Mouse (Mus musculus): ENCODE measurements around the gene Trpm2. TPM values are rescaled to one million over a fixed set of nuclear protein-coding genes. Genes with fewer than 3 reads are reported as not detected.

Gene Trpm2
- polyA plus RNA-seq, 1 experiment from 2014 or later = 1.1 TPM

Other genes starting within 250 kb of the Trpm2 start
- gene Krtap12-1, start 250.0 kb downstream of the Trpm2 start, polyA plus RNA-seq (2015; fragmentation: Nextera tagmentation; extraction: Ambion mirVana) = not detected in 2 replicates
- not detected in 2 replicates for gene Gm10100, start 244.1 kb downstream of the Trpm2 start, polyA plus RNA-seq (2015; fragmentation: Nextera tagmentation; extraction: Ambion mirVana)
- not detected in 2 replicates for gene Gm18596, start 227.9 kb downstream of the Trpm2 start, polyA plus RNA-seq (2015; fragmentation: Nextera tagmentation; extraction: Ambion mirVana)
- not detected in 2 replicates for gene Gm9736, start 219.2 kb downstream of the Trpm2 start, polyA plus RNA-seq (2015; fragmentation: Nextera tagmentation; extraction: Ambion mirVana)
- gene Gm3233, start 210.9 kb downstream of the Trpm2 start, polyA plus RNA-seq (2015; fragmentation: Nextera tagmentation; extraction: Ambion mirVana) = not detected in 2 replicates
- not detected in 2 replicates for gene Gm3238, start 199.2 kb downstream of the Trpm2 start, polyA plus RNA-seq (2015; fragmentation: Nextera tagmentation; extraction: Ambion mirVana)
- gene Gm7138, start 193.6 kb downstream of the Trpm2 start, polyA plus RNA-seq (2015; fragmentation: Nextera tagmentation; extraction: Ambion mirVana) = not detected in 2 replicates
- gene Gm3250, start 188.0 kb downstream of the Trpm2 start, polyA plus RNA-seq (2015; fragmentation: Nextera tagmentation; extraction: Ambion mirVana) = not detected in 2 replicates
- gene Gm7137, start 182.4 kb downstream of the Trpm2 start, polyA plus RNA-seq (2015; fragmentation: Nextera tagmentation; extraction: Ambion mirVana) = not detected in 2 replicates
- gene Gm9639, start 175.5 kb downstream of the Trpm2 start, polyA plus RNA-seq (2015; fragmentation: Nextera tagmentation; extraction: Ambion mirVana) = not detected in 2 replicates
- not detected in 2 replicates for gene Gm19668, start 171.4 kb downstream of the Trpm2 start, polyA plus RNA-seq (2015; fragmentation: Nextera tagmentation; extraction: Ambion mirVana)
- not detected in 2 replicates for gene Gm9507, start 158.7 kb downstream of the Trpm2 start, polyA plus RNA-seq (2015; fragmentation: Nextera tagmentation; extraction: Ambion mirVana)
- not detected in 2 replicates for gene Gm2696, start 155.9 kb downstream of the Trpm2 start, polyA plus RNA-seq (2015; fragmentation: Nextera tagmentation; extraction: Ambion mirVana)
- not detected in 2 replicates for gene Krtap10-4, start 143.5 kb downstream of the Trpm2 start, polyA plus RNA-seq (2015; fragmentation: Nextera tagmentation; extraction: Ambion mirVana)
- gene Krtap10-10, start 134.6 kb downstream of the Trpm2 start, polyA plus RNA-seq (2015; fragmentation: Nextera tagmentation; extraction: Ambion mirVana) = not detected in 2 replicates
- not detected in 2 replicates for gene Gm36176, start 123.8 kb downstream of the Trpm2 start, polyA plus RNA-seq (2015; fragmentation: Nextera tagmentation; extraction: Ambion mirVana)
- not detected in 2 replicates for gene Gm10318, start 117.7 kb downstream of the Trpm2 start, polyA plus RNA-seq (2015; fragmentation: Nextera tagmentation; extraction: Ambion mirVana)
- not detected in 2 replicates for gene Gm3285, start 108.6 kb downstream of the Trpm2 start, polyA plus RNA-seq (2015; fragmentation: Nextera tagmentation; extraction: Ambion mirVana)
- gene Lrrc3, start 68.0 kb downstream of the Trpm2 start, polyA plus RNA-seq (2015; fragmentation: Nextera tagmentation; extraction: Ambion mirVana) = 3.9 TPM in 2 replicates
- 17.3 and 17.5 TPM in 2 replicates for gene 1810043G02Rik, start 8.0 kb upstream of the Trpm2 start, polyA plus RNA-seq (2015; fragmentation: Nextera tagmentation; extraction: Ambion mirVana)
- gene Pfkl, start 39.5 kb upstream of the Trpm2 start, polyA plus RNA-seq (2015; fragmentation: Nextera tagmentation; extraction: Ambion mirVana) = 252 and 254 TPM in 2 replicates
- gene Dnmt3l, start 71.4 kb upstream of the Trpm2 start, polyA plus RNA-seq (2015; fragmentation: Nextera tagmentation; extraction: Ambion mirVana) = 0.11 and 0.31 TPM in 2 replicates
- 0.15 and 0.28 TPM in 2 replicates for gene Aire, start 73.0 kb upstream of the Trpm2 start, polyA plus RNA-seq (2015; fragmentation: Nextera tagmentation; extraction: Ambion mirVana)
- gene Icosl, start 98.7 kb upstream of the Trpm2 start, polyA plus RNA-seq (2015; fragmentation: Nextera tagmentation; extraction: Ambion mirVana) = 4.7 and 4.8 TPM in 2 replicates
- gene D10Jhu81e, start 199.2 kb upstream of the Trpm2 start, polyA plus RNA-seq (2015; fragmentation: Nextera tagmentation; extraction: Ambion mirVana) = 34.9 and 37.2 TPM in 2 replicates
- gene Pwp2, start 214.6 kb upstream of the Trpm2 start, polyA plus RNA-seq (2015; fragmentation: Nextera tagmentation; extraction: Ambion mirVana) = 17.5 and 17.7 TPM in 2 replicates